Mouse (Mus musculus): ENCODE measurements around the gene Mecom.

- TF ChIP-seq CTCF (IDR thresholded peaks at IDR 0.05; ENCODE audit: borderline replicate concordance, extremely low read depth, insufficient read depth, insufficient read length) = no peak
- no peak for TF ChIP-seq POLR2A (IDR thresholded peaks at IDR 0.05; ENCODE audit: borderline replicate concordance, extremely low read depth, insufficient read depth, insufficient read length, poor library complexity, severe bottlenecking)
Measured at GRCm38 (mm10) chr3:30092481-30092880, 455.3 kb downstream of the Mecom start.

All from brain, embryonic 14.5 days (tissue).